Mouse (Mus musculus) spleen, adult 2 months (tissue): ENCODE results near the gene Krt10.

Experiments used
- CTCF ChIP-seq: fragments of 200-500 bp; IDR thresholded peaks from 2 replicates; pipeline ENCODE4 v1.5.1; 2011; ENCODE audit warnings: mild to moderate bottlenecking, inconsistent platforms; ENCODE audit not compliant: insufficient read depth, insufficient read length, insufficient replicate concordance; ENCODE audit errors: extremely low read depth
- POLR2A ChIP-seq: fragments of 200-500 bp; IDR thresholded peaks from 2 replicates; pipeline ENCODE4 v1.6.1; 2011; ENCODE audit warnings: low read depth, low read length, inconsistent platforms

- TF ChIP-seq POLR2A (no peak), CTCF (no peak)
These were observed 14.4 kb downstream of the Krt10 start, which contains the start of gene Krt28 for GRCm38 (mm10) chr11:99374803-99375202.
